Mouse (Mus musculus) CD4-positive helper T cell, adult 2 months (primary cell): ENCODE results near the gene Cc2d1a.

Experiments
- DNase-seq: peaks from one replicate; pipeline ENCODE4 v3.0.0-alpha.2; 2012; ENCODE audit warnings: low read depth, missing footprints, low spot score

Cc2d1a gene

DNA sequence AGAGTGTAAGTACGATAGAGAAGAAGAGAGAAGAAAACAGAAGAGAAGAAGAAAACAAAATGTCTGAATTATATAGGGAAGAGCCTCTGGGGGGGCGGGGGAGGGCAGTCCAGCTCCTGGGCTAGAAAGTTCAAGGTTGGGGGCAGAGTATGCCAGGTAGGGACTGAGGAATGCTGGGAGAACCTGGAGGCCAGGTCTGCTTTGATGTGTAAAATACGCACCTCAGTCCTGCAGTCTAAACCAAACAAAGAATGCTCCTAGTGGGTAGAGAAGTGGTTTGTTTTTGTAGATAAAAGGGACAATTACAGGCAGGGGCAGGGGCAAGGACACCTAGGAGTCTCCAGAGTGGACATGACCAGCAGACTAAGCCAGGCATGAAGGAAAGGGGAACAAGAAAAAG lies 29.7 kb upstream of the Cc2d1a start:
- DNase-seq, result no peak

DNA sequence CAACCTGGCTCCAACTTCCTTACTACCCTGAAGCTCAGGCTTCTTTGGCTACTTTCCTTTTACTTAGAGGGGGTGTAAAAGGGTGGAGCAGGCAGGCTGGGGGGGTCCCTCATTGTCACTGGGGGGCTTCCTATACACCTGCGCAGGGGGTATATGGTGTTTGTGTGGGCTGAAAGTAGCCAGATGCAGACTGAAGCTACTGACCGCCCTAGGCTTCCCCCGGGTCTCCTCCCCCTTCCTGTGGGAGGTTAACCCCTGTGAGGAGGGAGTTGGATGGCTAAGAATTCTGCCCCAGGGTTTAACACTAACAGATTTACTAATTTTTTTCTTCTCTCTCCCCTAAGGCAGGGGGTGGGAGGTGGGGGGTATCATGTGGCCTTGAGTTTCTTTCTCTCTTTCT lies 28.8 kb upstream of the Cc2d1a start:
- DNase-seq, result no peak

- peak; percentile 72 for DNase-seq
Observed at GRCm38 (mm10) chr8:84173861-84174260, 26.1 kb upstream of the Cc2d1a start.

DNA sequence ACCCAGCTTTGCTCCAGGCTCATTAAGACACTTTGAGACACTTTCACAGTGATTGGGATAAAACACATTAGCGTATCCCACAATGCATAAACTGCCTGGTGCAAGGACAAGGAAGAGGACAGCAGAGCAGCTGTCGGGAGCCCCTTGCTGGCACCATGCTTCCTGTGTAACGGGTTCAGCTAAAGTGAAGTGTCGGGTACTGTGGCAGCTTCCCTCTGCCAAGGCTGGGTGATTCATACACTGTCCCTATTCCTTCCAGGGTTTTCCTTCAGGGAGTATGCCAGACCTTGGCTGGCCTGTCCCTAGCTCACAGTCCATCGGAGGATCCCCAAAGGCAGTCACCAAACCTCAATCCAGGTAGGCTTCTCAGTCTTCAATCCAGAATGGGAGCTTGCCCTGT lies 22.4 kb upstream of the Cc2d1a start:
- DNase-seq, result no peak

DNA sequence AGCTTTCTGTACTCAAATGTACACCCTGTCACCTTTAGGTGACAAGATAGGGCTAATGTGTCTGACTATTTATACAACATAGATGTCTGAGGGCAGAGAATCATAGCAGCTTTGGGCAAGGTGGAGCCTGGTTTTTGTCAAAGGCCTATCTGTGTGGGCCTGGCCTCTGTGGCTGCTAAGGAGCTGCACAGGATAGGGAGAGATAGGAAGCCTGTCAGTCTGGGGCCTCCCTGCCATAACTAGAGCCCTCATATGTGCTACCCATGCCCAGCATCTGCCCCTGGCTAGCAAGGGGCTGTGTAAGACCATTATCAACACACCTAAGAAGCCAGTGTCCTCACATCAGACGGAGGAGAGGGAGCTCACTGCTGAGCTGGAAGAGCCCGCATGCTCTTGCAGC lies 20.0 kb upstream of the Cc2d1a start:
- DNase-seq, result no peak

DNA sequence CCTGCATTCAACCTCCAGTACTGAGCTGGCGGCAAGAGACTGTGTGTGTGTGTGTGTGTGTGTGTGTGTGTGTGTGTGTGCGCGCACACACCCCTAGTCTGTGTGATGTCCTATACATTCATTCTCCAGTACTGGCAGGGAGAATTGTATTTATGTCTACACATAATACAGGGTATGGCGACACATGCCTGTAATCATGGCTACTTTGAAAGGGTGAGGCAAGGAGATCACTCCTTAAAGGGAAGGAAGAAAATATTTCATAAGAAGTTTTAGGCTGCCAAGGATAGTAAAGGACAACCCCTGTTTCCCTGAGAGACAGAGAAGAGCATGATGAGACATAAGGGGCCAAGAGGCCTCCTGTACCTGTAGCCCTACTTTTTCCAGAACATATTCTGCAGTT lies 9.9 kb upstream of the Cc2d1a start:
- DNase-seq, result no peak

GRCm38 (mm10) chr8:84149181-84149580 lies 1.4 kb upstream of the Cc2d1a start:
- no peak for DNase-seq

DNA sequence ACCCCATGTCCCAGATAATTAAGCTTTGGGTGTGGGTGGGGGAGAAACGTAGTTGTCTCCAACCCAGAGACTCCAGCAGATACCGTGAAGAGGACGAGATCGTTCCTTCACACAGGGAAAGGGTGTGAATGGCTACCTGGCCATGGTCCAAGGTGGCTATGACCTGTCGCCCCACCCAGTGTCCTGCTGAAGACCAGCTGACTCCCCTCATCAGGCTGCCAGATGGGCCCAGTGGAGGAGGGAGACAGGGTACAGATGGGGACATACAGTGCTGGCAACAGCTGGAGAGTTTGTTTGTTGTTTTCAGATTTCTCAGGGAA lies 755 bp upstream of the Cc2d1a start:
- DNase-seq, result no peak

DNA sequence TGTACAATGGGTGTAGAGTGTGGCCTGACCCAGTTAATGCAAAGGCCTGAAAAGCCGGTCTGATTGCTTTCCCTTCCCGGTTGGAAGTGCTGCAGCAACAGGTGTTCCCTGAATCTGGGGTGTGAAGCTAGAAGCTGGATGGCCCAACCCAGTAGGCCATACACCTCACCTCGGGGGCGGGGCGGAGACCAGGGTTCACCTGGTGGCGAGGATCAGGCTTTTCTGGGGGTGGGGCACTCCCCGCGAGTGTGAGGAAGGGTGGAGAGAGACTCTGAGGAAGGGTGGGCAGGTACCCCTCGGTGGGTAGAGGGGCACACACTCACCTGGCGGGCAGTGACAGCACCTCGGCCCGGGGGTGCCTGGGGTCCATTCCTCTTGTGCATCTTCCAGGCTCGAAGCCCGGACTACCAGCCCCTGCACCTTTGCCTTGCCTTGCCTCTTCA lies 391 bp downstream of the Cc2d1a start:
- no peak for DNase-seq

GRCm38 (mm10) chr8:84144636-84145245 lies 3.0 kb downstream of the Cc2d1a start:
- no peak for DNase-seq

GRCm38 (mm10) chr8:84140838-84141237 lies 6.9 kb downstream of the Cc2d1a start:
- DNase-seq, result no peak

GRCm38 (mm10) chr8:84137848-84138247 lies 9.9 kb downstream of the Cc2d1a start:
- no peak for DNase-seq

DNA sequence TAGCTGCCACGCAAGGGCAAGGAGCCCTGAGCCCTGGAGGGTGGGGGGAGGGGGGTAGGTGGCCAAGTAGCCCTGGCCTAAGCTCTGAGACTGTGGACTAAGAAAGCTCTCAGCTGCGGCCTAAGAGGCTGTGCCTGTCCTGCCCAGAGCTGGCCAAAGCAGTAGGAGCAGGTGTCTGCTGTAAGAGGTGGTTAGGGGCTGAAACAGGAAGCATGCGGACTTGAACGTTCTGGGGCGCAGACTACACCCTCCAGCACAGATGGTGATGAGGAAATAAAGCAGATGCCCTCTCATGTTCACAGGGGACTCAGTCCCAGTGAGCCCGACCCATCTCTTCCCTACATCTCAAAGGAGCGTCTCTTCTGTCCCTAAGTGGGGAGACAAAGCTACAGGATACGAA lies 15.5 kb downstream of the Cc2d1a start:
- DNase-seq, result no peak

GRCm38 (mm10) chr8:84130806-84131205 lies 16.9 kb downstream of the Cc2d1a start:
- no peak for DNase-seq

DNA sequence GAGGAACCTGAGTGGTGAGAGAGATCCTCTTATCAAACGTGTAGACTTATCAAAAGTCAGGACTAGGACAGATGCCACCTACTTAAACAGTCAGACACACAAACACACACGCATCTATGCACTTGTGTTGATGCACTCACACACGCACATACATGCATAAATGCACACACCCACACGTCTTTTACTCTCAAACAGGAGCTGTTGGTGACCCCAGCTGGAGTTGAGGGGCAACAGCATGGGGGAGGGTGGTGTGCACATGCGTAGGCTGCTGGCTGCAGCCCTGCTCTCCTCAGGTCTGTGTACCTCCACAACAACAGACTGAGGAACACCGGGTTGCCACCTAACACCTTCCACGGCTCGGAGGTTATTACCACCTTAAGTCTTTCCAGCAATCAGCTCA lies 19.5 kb downstream of the Cc2d1a start:
- peak; percentile 80 for DNase-seq

- peak; percentile 93 for DNase-seq
Observed at GRCm38 (mm10) chr8:84127202-84127901, 20.4 kb downstream of the Cc2d1a start.

DNA sequence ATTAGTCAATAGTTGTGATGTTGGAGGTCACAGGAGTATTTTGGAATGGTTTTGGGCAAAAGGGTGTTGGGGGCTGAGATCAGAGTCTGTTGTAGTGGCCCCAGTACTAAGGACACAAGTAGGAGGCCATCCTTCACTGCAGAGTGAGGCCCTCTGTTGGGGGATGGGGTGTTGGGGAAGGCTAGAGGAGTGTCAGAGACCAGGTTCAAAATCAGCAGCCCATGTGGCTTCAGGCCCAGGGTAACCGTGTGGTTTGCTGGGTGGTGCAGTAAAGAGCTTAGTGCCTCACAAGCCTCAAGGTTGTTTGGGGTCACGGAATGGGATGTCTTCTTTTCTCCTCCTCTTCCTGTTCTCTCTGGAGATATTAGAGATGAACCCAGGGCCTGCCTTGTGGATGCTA lies 21.0 kb downstream of the Cc2d1a start:
- no peak for DNase-seq

- peak; percentile 44 for DNase-seq
Observed at GRCm38 (mm10) chr8:84125656-84126055, 22.1 kb downstream of the Cc2d1a start, which contains the start of gene Podnl1. Gene Podnl1 (plus strand): TSS chr8:84125989.

GRCm38 (mm10) chr8:84122151-84122550 lies 25.6 kb downstream of the Cc2d1a start:
- DNase-seq, result no peak

DNA sequence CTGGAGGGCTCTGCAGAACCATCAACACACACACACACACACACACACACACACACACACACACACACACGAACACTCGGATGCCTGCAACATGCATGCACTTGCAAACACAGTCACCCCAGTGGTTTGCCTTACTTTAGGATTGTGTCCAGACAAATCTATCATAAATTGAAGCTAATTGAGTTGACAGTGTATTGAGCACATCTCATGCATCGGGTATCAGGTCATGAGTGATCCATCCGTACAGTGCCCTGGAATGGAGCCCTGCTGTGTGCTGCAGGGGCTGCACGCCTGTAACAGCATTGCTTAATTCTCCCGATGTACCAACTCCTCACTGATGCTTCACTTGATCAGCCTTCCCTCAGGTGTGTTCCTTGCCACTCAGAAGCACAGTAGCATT lies 32.1 kb downstream of the Cc2d1a start:
- DNase-seq, result no peak

DNA sequence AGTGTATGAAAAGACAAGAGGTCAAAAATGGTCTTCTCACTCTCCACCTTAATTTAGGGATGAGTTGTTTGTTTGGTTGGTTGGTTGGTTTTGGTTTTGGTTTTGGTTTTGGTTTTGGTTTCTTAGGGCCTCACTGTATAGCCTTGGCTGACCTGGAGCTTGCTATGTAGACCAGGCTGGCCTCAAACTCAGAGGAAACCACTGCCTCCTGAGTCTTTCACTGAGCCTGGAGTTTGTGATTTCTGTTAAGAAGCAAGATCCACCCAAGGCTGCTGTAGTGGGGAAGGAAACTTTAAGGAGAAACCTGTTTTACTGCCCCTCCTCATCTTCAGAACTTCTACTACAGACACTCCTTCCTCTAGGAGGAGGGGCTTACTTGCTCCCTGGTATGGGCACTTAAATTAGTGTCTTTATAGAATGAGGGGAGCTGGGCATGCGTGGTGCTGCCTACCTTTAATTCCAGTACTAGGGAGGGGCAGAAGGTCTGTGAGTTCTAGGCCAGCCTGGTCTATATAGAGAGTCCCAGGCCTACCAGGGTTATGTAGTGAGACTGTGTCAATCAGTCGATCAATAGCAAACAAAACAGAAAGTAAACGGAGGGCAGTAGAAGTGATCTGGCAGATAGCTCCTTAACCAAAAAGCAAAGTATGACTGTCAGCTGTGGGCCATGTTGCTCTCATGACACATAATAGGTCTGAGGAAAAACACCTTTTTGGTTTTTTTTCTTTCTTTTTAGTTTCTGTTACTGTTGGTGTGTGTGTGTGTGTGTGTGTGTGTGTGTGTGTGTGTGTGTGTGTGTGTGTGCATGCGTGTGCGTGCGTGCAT lies 41.3 kb downstream of the Cc2d1a start:
- peak; percentile 78 for DNase-seq

DNA sequence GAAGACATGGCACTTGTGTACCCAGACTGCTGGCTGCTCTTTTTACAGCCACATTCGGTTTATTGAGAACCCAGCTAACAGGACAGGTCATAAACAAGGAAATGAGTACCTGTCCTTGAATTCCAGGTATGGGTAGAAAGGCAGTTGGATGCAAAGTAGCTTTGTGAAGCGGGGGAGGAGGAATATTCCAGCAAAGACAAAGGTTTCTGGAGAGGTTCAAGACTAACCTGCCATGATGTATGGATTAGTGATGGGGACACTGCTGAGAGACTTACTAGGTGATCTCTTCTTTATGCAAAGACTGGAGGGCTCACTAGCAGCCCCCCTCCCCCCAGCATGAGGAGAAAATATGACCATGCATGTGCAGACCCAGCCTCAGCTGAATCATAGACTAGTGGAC lies 42.1 kb downstream of the Cc2d1a start:
- peak; percentile 34 for DNase-seq
